8 mouse cellular contexts compared by ENCODE assay signal in the genomic region with DNA sequence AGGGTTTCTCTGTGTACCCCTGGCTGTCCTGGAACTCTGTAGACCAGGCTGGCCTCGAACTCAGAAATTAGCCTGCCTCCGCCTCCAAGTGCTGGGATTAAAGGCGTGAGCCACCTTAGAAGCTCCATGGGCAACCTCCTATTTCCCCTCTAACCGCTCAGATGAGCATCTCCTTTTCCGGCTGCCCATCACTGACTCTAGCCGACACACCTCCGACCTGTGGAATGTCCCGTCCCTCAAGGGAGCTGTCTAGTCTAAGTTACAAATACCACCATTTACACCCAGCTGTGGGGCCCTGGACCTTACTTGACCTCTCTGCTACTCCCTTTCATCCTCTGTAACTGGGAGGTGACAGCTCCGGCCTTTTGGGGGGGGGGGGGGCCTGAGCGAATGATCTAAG. TPM values are rescaled to one million over a fixed set of nuclear protein-coding genes. Genes with fewer than 3 reads are reported as not detected.
DNase-seq lines count a peak whose midpoint lies in the region; ATAC-seq and TF ChIP-seq lines count a peak whose summit lies in the region.

No protein-coding gene starts in this region.

- TF ChIP-seq EP300 in ES-Bruce4 (IDR thresholded peaks at IDR 0.05; ENCODE audit: insufficient read depth, low read depth, low read length), result no peak

- peak overlapping the region; percentile 91 for H3K4me3 ChIP-seq in heart, embryonic 12.5 days
- H3K4me3 ChIP-seq in ES-Bruce4 (ENCODE audit: low read depth, low read length), result peak overlapping the region; percentile 92
- peak overlapping the region; percentile 97 for H3K4me3 ChIP-seq in embryonic facial prominence, embryonic 11.5 days (ENCODE audit: low read depth, low read length)
- H3K4me3 ChIP-seq in limb, embryonic 12.5 days (replicated peaks), result peak overlapping the region; percentile 97
- peak overlapping the region; percentile 94 for H3K4me3 ChIP-seq in stomach, embryonic 14.5 days (ENCODE audit: low read depth, low read length)

- peaks cover 9% of the 10 kb centered on the region for H3K4me1 ChIP-seq in heart, embryonic 12.5 days (replicated peaks)
- no peaks in the 10 kb centered on the region for H3K4me1 ChIP-seq in ES-Bruce4 (ENCODE audit: control insufficient read depth, insufficient read depth, low read length)
- H3K4me1 ChIP-seq in embryonic facial prominence, embryonic 11.5 days (ENCODE audit: control insufficient read depth, insufficient read depth, low read length), result no peaks in the 10 kb centered on the region
- peaks cover 18% of the 10 kb centered on the region for H3K4me1 ChIP-seq in limb, embryonic 12.5 days (replicated peaks)
- H3K4me1 ChIP-seq in stomach, embryonic 14.5 days (ENCODE audit: control insufficient read depth, insufficient read depth, low read length), result peaks cover 8% of the 10 kb centered on the region; the same call in 1 of the 2 replicates

- TF ChIP-seq CTCF in ES-Bruce4 (IDR thresholded peaks at IDR 0.05; ENCODE audit: low read depth, low read length), result no peak

- H3K9ac ChIP-seq in heart, embryonic 12.5 days, result peak overlapping the region; percentile 82
- H3K9ac ChIP-seq in ES-Bruce4 (ENCODE audit: low read depth, poor library complexity, severe bottlenecking), result peak overlapping the region; percentile 93
- H3K9ac ChIP-seq in embryonic facial prominence, embryonic 11.5 days (replicated peaks; ENCODE audit: low read length), result peak overlapping the region; percentile 81
- peak overlapping the region; percentile 76 for H3K9ac ChIP-seq in limb, embryonic 12.5 days (replicated peaks)
- H3K9ac ChIP-seq in stomach, embryonic 14.5 days (replicated peaks; ENCODE audit: low read depth, low read length), result peak overlapping the region; percentile 74

- H3K27ac ChIP-seq in heart, embryonic 12.5 days (ENCODE audit: poor library complexity, severe bottlenecking), result peak overlapping the region; percentile 84
- H3K27ac ChIP-seq in ES-Bruce4 (ENCODE audit: insufficient read depth, low read length), result peak overlapping the region; percentile 70
- 0 out of 2 replicates have a peak overlapping the region, but pooled peaks have one; percentile 11 for H3K27ac ChIP-seq in embryonic facial prominence, embryonic 11.5 days (replicated peaks; ENCODE audit: low read depth, low read length)
- peak overlapping the region; percentile 84 for H3K27ac ChIP-seq in limb, embryonic 12.5 days
- peak overlapping the region; percentile 83 for H3K27ac ChIP-seq in stomach, embryonic 14.5 days (ENCODE audit: low read length)

- H3K36me3 ChIP-seq in heart, embryonic 12.5 days, result peaks cover 22% of the 10 kb centered on the region
- H3K36me3 ChIP-seq in ES-Bruce4 (ENCODE audit: control insufficient read depth, insufficient read depth, low read length, poor library complexity, severe bottlenecking), result peaks cover 8% of the 10 kb centered on the region
- H3K36me3 ChIP-seq in embryonic facial prominence, embryonic 11.5 days (replicated peaks; ENCODE audit: control insufficient read depth, insufficient read depth, low read depth, low read length), result no peaks in the 10 kb centered on the region
- peaks cover 23% of the 10 kb centered on the region; the same call in 1 of the 2 replicates for H3K36me3 ChIP-seq in limb, embryonic 12.5 days
- H3K36me3 ChIP-seq in stomach, embryonic 14.5 days (ENCODE audit: control insufficient read depth, insufficient read depth, low read length), result no peaks in the 10 kb centered on the region; the same call in 1 of the 2 replicates

- no peaks in the 10 kb centered on the region for H3K27me3 ChIP-seq in heart, embryonic 12.5 days (replicated peaks)
- H3K27me3 ChIP-seq in ES-Bruce4 (ENCODE audit: control insufficient read depth, insufficient read depth, low read length, poor library complexity, severe bottlenecking), result no peaks in the 10 kb centered on the region
- no peaks in the 10 kb centered on the region for H3K27me3 ChIP-seq in embryonic facial prominence, embryonic 11.5 days (ENCODE audit: control insufficient read depth, insufficient read depth, low read length)
- no peaks in the 10 kb centered on the region for H3K27me3 ChIP-seq in limb, embryonic 12.5 days
- no peaks in the 10 kb centered on the region for H3K27me3 ChIP-seq in stomach, embryonic 14.5 days (ENCODE audit: control insufficient read depth, insufficient read depth, low read length)

- no peak for ATAC-seq in heart, embryonic 12.5 days (ENCODE audit: insufficient number of reproducible peaks, low FRiP score)
- no peak for ATAC-seq in embryonic facial prominence, embryonic 11.5 days (replicated peaks; ENCODE audit: insufficient number of reproducible peaks, low FRiP score, low TSS enrichment, low read depth)
- ATAC-seq in limb, embryonic 12.5 days (ENCODE audit: insufficient number of reproducible peaks, insufficient read depth, low FRiP score, low TSS enrichment, low read depth), result no peak
- no peak for ATAC-seq in stomach, embryonic 14.5 days (ENCODE audit: insufficient number of reproducible peaks, insufficient read depth, low FRiP score, low read depth)

- H3K4me2 ChIP-seq in heart, embryonic 12.5 days, result peak overlapping the region; percentile 91
- H3K4me2 ChIP-seq in embryonic facial prominence, embryonic 11.5 days (ENCODE audit: low read depth, low read length), result peak overlapping the region; percentile 78
- H3K4me2 ChIP-seq in limb, embryonic 12.5 days, result peak overlapping the region; percentile 91
- peak overlapping the region; percentile 83 for H3K4me2 ChIP-seq in stomach, embryonic 14.5 days (replicated peaks; ENCODE audit: low read depth, low read length)

- no peak for DNase-seq in heart, adult 9 months (ENCODE audit: low spot score in 2 of 2)
- DNase-seq in embryonic facial prominence, embryonic 11.5 days (ENCODE audit: low spot score), result no peak
- DNase-seq in ovary, postnatal 14 days (ENCODE audit: low spot score), result no peak
- DNase-seq in right cerebral cortex, postnatal 14 days, result no peak

- no peaks in the 10 kb centered on the region for H3K9me3 ChIP-seq in heart, embryonic 12.5 days (replicated peaks)
- no peaks in the 10 kb centered on the region for H3K9me3 ChIP-seq in ES-Bruce4 (replicated peaks; ENCODE audit: control insufficient read depth, insufficient read depth, low read length, poor library complexity, severe bottlenecking)
- no peaks in the 10 kb centered on the region for H3K9me3 ChIP-seq in embryonic facial prominence, embryonic 11.5 days (replicated peaks; ENCODE audit: control insufficient read depth, low read length)
- H3K9me3 ChIP-seq in limb, embryonic 12.5 days, result no peaks in the 10 kb centered on the region
- no peaks in the 10 kb centered on the region for H3K9me3 ChIP-seq in stomach, embryonic 14.5 days (ENCODE audit: control insufficient read depth, low read depth, low read length)

- TF ChIP-seq POLR2A in ES-Bruce4 (IDR thresholded peaks at IDR 0.05; ENCODE audit: insufficient read depth, low read length), result no peak

- 11% methylated on average over 10 of the region's 10 CpGs for WGBS in heart, embryonic 12.5 days
- WGBS in embryonic facial prominence, embryonic 11.5 days, result 7% methylated on average over 10 of the region's 10 CpGs
- 4% methylated on average over 10 of the region's 10 CpGs for WGBS in limb, embryonic 12.5 days
- 8% methylated on average over 10 of the region's 10 CpGs for WGBS in stomach, embryonic 14.5 days

RNA-seq across cellular contexts. Expression of a gene that starts 0.9 kb away (rescaled TPM):
- 25.4 and 26.9 TPM in 2 replicates for polyA plus RNA-seq in heart, embryonic 12.5 days (2016; fragmentation: Nextera tagmentation; extraction: Ambion mirVana)
- polyA plus RNA-seq in ES-Bruce4 (2011; ENCODE audit: insufficient read depth, insufficient read length, low read depth, missing spikeins), result 15.9 and 16.1 TPM in 2 replicates
- 28.0 and 31.7 TPM in 2 replicates for polyA plus RNA-seq in embryonic facial prominence, embryonic 11.5 days (2014; fragmentation: Nextera tagmentation; extraction: Ambion mirVana)
- polyA plus RNA-seq in limb, embryonic 12.5 days (2016; fragmentation: Nextera tagmentation; extraction: Ambion mirVana), result 35.9 and 40.1 TPM in 2 replicates
- 23.3 and 23.8 TPM in 2 replicates for polyA plus RNA-seq in stomach, embryonic 14.5 days (2014; fragmentation: Nextera tagmentation; extraction: Ambion mirVana)

RNA-seq across cellular contexts. Expression of a gene that starts 8.1 kb away (rescaled TPM):
- polyA plus RNA-seq in heart, embryonic 12.5 days (2016; fragmentation: Nextera tagmentation; extraction: Ambion mirVana), result 6.5 and 6.9 TPM in 2 replicates
- 3.2 and 5.6 TPM in 2 replicates for polyA plus RNA-seq in ES-Bruce4 (2011; ENCODE audit: insufficient read depth, insufficient read length, low read depth, missing spikeins)
- polyA plus RNA-seq in embryonic facial prominence, embryonic 11.5 days (2014; fragmentation: Nextera tagmentation; extraction: Ambion mirVana), result 5.4 and 5.7 TPM in 2 replicates
- polyA plus RNA-seq in limb, embryonic 12.5 days (2016; fragmentation: Nextera tagmentation; extraction: Ambion mirVana), result 10.8 and 13.2 TPM in 2 replicates
- 8.5 and 10.1 TPM in 2 replicates for polyA plus RNA-seq in stomach, embryonic 14.5 days (2014; fragmentation: Nextera tagmentation; extraction: Ambion mirVana)

RNA-seq across cellular contexts. Expression of a gene that starts 53.7 kb away (rescaled TPM):
- polyA plus RNA-seq in heart, embryonic 12.5 days (2016; fragmentation: Nextera tagmentation; extraction: Ambion mirVana), result 2.0 and 2.2 TPM in 2 replicates
- not detected in 2 replicates for polyA plus RNA-seq in ES-Bruce4 (2011; ENCODE audit: insufficient read depth, insufficient read length, low read depth, missing spikeins)
- 2.1 and 2.5 TPM in 2 replicates for polyA plus RNA-seq in embryonic facial prominence, embryonic 11.5 days (2014; fragmentation: Nextera tagmentation; extraction: Ambion mirVana)
- 1.9 and 2.4 TPM in 2 replicates for polyA plus RNA-seq in limb, embryonic 12.5 days (2016; fragmentation: Nextera tagmentation; extraction: Ambion mirVana)
- polyA plus RNA-seq in stomach, embryonic 14.5 days (2014; fragmentation: Nextera tagmentation; extraction: Ambion mirVana), result 4.3 and 4.5 TPM in 2 replicates

Comparison
In these comparisons a context has a peak if more than half of its experiments do, and no peak if none do; other contexts are left out.
1. H3K27ac ChIP-seq: peak in every context shown above with its lines; median percentile 84 in heart, embryonic 12.5 days; 84 in limb, embryonic 12.5 days; 83 in stomach, embryonic 14.5 days; 70 in ES-Bruce4; 11 in embryonic facial prominence, embryonic 11.5 days.